Mouse (Mus musculus): ENCODE measurements at regions not wholly inside any gene's neighbourhood (a gene's known extent, or its start where the extent isn't known, plus 50 kb on each side); places are given as distances from the start of the nearest gene placed in this dataset.

DNA sequence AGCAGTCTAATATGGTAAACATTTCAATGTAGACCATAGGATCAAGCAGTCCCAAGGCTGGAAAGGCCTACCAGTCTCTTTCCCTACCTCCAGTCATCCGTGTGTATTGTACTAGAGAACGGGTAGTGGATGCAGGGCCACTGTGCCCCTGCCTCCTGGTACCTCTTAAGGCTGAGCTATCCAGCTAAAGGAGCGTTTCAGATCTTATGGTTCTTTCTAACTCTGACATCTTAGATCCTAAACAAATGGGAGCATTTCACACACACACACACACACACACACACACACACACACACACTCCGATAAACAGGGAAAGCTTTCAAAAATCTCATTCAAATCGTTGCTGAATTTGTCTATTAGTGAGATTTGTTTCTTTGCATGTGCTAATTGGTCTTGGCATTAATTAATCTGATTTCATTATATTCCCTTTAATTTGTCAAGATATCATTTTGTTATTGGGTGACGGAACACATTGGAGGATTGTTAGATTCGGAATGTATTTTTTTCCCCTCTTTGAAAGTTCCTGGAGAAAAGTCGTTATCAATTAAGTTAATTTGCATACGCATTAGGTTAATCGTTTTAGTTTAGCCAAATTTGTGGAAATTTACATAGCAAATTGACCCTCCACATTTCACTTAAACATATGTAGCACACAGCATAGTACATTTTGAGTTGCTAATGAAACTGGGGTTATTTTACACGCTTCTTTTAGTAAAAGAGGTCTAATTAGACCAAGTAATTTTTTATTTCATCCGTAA lies 214.8 kb upstream of the Gm4791 start:
- TF ChIP-seq CTCF (IDR thresholded peaks at IDR 0.05; ENCODE audit: borderline replicate concordance, control insufficient read depth, extremely low read depth, insufficient read depth, low read length, poor library complexity) (no peak), POLR2A (IDR thresholded peaks at IDR 0.05; ENCODE audit: control insufficient read depth, extremely low read depth, insufficient read depth, low read length, poor library complexity) (no peak)

All from thymus, adult 2 months (tissue).